Mouse (Mus musculus) ES-E14 (cell line): ENCODE results near the gene Poln. TPM values are rescaled to one million over a fixed set of nuclear protein-coding genes. Genes with fewer than 3 reads are reported as not detected.

Experiments
- DNase-seq: peaks from one replicate; pipeline ENCODE4 v3.0.0-alpha.2; 2013; ENCODE audit warnings: low read depth, low spot score
- H3K27ac ChIP-seq: 2 replicates; pipeline ENCODE4 v1.5.1; 2012; ENCODE audit warnings: low read depth, mild to moderate bottlenecking, low read length, moderate library complexity, mixed read lengths; ENCODE audit not compliant: poor library complexity, insufficient read depth, severe bottlenecking
- H3K36me3 ChIP-seq: 2 replicates; pipeline ENCODE4 v1.6.1; 2012; ENCODE audit warnings: mild to moderate bottlenecking, low read length, moderate library complexity, mixed read lengths; ENCODE audit not compliant: control insufficient read depth, poor library complexity, insufficient read depth, severe bottlenecking
- H3K4me1 ChIP-seq, 2 experiments: fragments of 150-350 bp in 1 of 2; sonication (generic) in 1 of 2; 2 replicates each; pipeline ENCODE4 v1.6.1; 2012; ENCODE audit warnings: low read length in 2 of 2, mild to moderate bottlenecking in 1 of 2, mixed read lengths in 1 of 2; ENCODE audit not compliant: control insufficient read depth in 2 of 2, insufficient read depth in 2 of 2, poor library complexity in 1 of 2
- H3K4me3 ChIP-seq, 2 experiments: fragments of 150-350 bp in 1 of 2; sonication (generic) in 1 of 2; 2 replicates each; pipeline ENCODE4 v1.5.1; 2012; ENCODE audit warnings: low read length in 2 of 2, low read depth in 1 of 2, mild to moderate bottlenecking in 1 of 2, mixed read lengths in 1 of 2; ENCODE audit not compliant: insufficient read depth in 1 of 2, poor library complexity in 1 of 2, severe bottlenecking in 1 of 2
- H3K9ac ChIP-seq: 2 replicates; pipeline ENCODE4 v1.6.1; 2012; ENCODE audit warnings: low read depth, mild to moderate bottlenecking, low read length, mixed read lengths; ENCODE audit not compliant: poor library complexity, insufficient read depth, severe bottlenecking
- H3K9me3 ChIP-seq: fragments of 150-350 bp; sonication (generic); 2 replicates; pipeline ENCODE4 v1.6.1; 2012; ENCODE audit warnings: low read depth, mild to moderate bottlenecking, low read length; ENCODE audit not compliant: control insufficient read depth, insufficient read depth
- CHD2 ChIP-seq: IDR thresholded peaks from 2 replicates; pipeline ENCODE4 v1.6.1; 2014; ENCODE audit warnings: mild to moderate bottlenecking, low read depth, low read length, inconsistent platforms
- HCFC1 ChIP-seq: IDR thresholded peaks from 2 replicates; pipeline ENCODE4 v1.6.1; 2012; ENCODE audit warnings: low read length, inconsistent platforms, borderline replicate concordance; ENCODE audit not compliant: insufficient read depth
- MAFK ChIP-seq: IDR thresholded peaks from 2 replicates; pipeline ENCODE4 v1.6.1; 2014; ENCODE audit warnings: mild to moderate bottlenecking, low read depth, low read length, inconsistent platforms; ENCODE audit not compliant: insufficient read depth
- ZC3H11A ChIP-seq: IDR thresholded peaks from 2 replicates; pipeline ENCODE4 v1.6.1; 2012; ENCODE audit warnings: low read depth, mild to moderate bottlenecking, inconsistent platforms, low read length, borderline replicate concordance
- ZNF384 ChIP-seq: IDR thresholded peaks from 2 replicates; pipeline ENCODE4 v1.6.1; 2012; ENCODE audit warnings: low read depth, low read length, inconsistent platforms
- in situ Hi-C, 2 experiments: fragments of 600-800 bp; cut with MboI; formaldehyde crosslinking; loops; one replicate each; pipeline ENCODE4 v1.15.1; 2025; ENCODE audit warnings: low sequenced_read_pairs in 2 of 2, inconsistent platforms in 1 of 2; ENCODE audit not compliant: unreplicated experiment in 2 of 2
- total RNA-seq: library from RNA; depleted of rRNA; stranded (reverse); fragments of 300-350 nt; gene quantifications from 2 replicates; pipeline ENCODE4 v1.2.3, GENCODE M21; 2012

Gene Poln
- total RNA-seq, 1 experiment: 0.18 TPM

DNA sequence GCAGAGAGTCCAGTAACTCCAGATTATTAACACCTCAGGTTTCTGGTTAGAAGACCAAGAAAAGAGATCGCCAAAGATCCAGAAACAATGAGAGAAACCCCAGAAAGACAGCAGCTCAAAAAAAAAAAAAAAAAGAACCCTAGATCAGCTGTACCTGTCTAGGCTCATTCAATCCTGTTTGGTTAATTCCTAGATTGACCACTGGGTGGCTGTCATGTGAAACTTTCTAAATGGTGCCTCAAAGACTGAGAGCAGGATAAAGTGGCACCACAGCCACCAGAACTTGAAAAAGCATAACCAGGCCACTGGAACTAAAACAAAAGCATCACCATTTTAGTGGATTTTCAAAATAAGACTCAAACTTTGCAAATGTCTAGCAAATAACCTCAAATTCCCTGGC is 71.9 kb downstream of the Poln start:
- TF ChIP-seq ZNF384 (peak; percentile 95), MAFK (no peak), ZC3H11A (peak; percentile 14; the same call in 1 of the 2 replicates), CHD2 (no peak)
- H3K9me3 ChIP-seq: no peaks in the 10 kb centered on the region
- no peak overlapping the region for H3K27ac ChIP-seq
- H3K36me3 ChIP-seq: no peaks in the 10 kb centered on the region
- no peak overlapping the region for H3K9ac ChIP-seq
- no peaks in the 10 kb centered on the region for H3K4me1 ChIP-seq
- in situ Hi-C loops: no loop called here
- no peak overlapping the region for H3K4me3 ChIP-seq
- DNase-seq: peak; percentile 46

- in situ Hi-C loops: no loop called here
- Histone ChIP-seq H3K36me3 (no peaks in the 10 kb centered on the region), H3K4me3 (no peak overlapping the region), H3K9ac (no peak overlapping the region), H3K4me1 (no peaks in the 10 kb centered on the region), H3K27ac (no peak overlapping the region), H3K9me3 (no peaks in the 10 kb centered on the region)
- TF ChIP-seq ZC3H11A (no peak), MAFK (no peak), HCFC1 (no peak), CHD2 (no peak), ZNF384 (no peak)
- no peak for DNase-seq
Observed at GRCm38 (mm10) chr5:34093021-34093420, 76.2 kb downstream of the Poln start.

DNA sequence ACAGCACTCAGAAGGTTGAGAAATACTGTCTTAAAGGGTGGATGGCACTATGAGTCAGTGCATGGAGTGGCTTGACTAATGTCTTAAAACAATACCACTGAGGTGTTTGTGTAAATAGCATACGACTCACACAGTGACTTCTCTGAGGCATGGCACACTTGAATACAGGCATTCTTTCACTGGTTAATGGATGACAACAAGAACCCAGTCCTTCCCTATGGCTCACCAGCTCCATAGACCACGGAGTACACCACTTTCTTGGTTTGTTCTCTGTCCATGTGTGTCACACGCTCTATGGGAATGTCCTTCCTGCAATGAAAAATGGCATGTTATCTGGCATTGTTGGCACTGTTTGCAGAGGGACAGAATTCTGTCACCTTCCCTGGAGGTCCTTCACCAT is 136.7 kb downstream of the Poln start:
- TF ChIP-seq ZNF384: no peak
- TF ChIP-seq MAFK: no peak
- no peak for TF ChIP-seq ZC3H11A
- TF ChIP-seq CHD2: no peak
- no peak for TF ChIP-seq HCFC1
- no peak overlapping the region for H3K27ac ChIP-seq
- H3K4me1 ChIP-seq: no peaks in the 10 kb centered on the region
- in situ Hi-C loops: no loop called here
- H3K9ac ChIP-seq: no peak overlapping the region
- no peak overlapping the region for H3K4me3 ChIP-seq
- H3K36me3 ChIP-seq: no peaks in the 10 kb centered on the region
- no peaks in the 10 kb centered on the region for H3K9me3 ChIP-seq
- DNase-seq: no peak

DNA sequence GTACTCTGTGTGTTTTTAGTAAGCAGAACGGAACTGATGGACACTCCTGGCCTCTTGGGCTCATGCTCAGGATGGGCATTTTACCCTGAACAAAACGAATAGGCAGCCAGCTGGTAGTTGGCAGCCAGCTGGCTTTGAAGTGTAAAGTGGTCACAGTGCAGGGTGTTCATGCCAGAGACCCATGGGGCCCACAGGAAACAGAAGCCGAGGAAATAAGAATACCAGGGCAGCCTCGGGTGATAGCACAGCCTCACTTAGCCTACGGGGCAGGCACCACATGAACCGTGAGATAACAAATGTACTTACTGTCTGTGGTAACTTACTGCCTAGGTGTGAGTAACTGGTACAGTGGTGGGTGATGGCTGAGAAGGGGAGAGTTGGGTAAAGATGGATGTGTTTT is 138.2 kb downstream of the Poln start:
- H3K4me3 ChIP-seq: no peak overlapping the region
- in situ Hi-C loops: no loop called here
- no peaks in the 10 kb centered on the region for H3K9me3 ChIP-seq
- H3K27ac ChIP-seq: no peak overlapping the region
- TF ChIP-seq MAFK (no peak), HCFC1 (no peak), CHD2 (no peak), ZNF384 (no peak), ZC3H11A (no peak)
- no peak overlapping the region for H3K9ac ChIP-seq
- H3K4me1 ChIP-seq: no peaks in the 10 kb centered on the region
- no peak for DNase-seq
- no peaks in the 10 kb centered on the region for H3K36me3 ChIP-seq

DNA sequence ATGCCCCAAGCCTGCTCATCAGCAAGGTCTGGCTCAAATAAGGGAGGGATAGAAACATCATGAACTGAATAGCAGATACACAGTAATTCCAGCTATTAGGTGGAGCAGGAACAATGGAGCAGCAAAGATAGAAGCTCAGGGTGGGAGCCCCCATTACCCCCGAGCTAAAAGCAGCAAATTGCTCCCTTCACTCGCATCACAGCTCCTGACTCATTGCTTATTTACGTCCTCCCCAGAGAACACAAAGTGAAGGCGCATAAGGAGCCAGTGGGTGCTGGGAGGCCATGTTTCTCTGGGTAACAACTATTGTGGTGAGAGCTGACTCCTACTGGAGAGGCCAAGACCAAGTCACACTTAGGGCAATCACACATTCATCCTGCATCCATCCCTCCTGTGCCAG is 139.1 kb downstream of the Poln start:
- no peak for DNase-seq
- Histone ChIP-seq H3K9me3 (no peaks in the 10 kb centered on the region), H3K36me3 (no peaks in the 10 kb centered on the region), H3K9ac (no peak overlapping the region), H3K4me3 (no peak overlapping the region), H3K27ac (no peak overlapping the region), H3K4me1 (no peaks in the 10 kb centered on the region)
- in situ Hi-C loops: no loop called here
- TF ChIP-seq ZNF384 (no peak), ZC3H11A (no peak), HCFC1 (no peak), MAFK (no peak), CHD2 (no peak)
